Mouse (Mus musculus): ENCODE results near the gene 4930558K02Rik. TPM values are rescaled to one million over a fixed set of nuclear protein-coding genes. Genes with fewer than 3 reads are reported as not detected.
A peak's percentile ranks its signal among the peaks of the same experiment; 100 is the strongest.

Gene 4930558K02Rik
- total and polyA plus RNA-seq, 2 experiments from 2014 or later: 0.25 TPM; not detected in 1

GRCm38 (mm10) chr1:161951009-161951779 is 28.2 kb downstream of the 4930558K02Rik start:
- 81% methylated on average over 5 of the region's 5 CpGs for WGBS
- DNase-seq (no peak), ATAC-seq (no peak)
- no peaks in the 10 kb centered on the region for H3K36me3 ChIP-seq (ENCODE audit: insufficient read depth)
- TF ChIP-seq CTCF (IDR thresholded peaks at IDR 0.05; ENCODE audit: low read depth): no peak
- H3K4me2 ChIP-seq (ENCODE audit: low read depth): no peak overlapping the region
- H3K27ac ChIP-seq (ENCODE audit: low read depth, low read length): no peak overlapping the region
- H3K4me3 ChIP-seq (ENCODE audit: low read depth, low read length): no peak overlapping the region
- H3K27me3 ChIP-seq (ENCODE audit: insufficient read depth, low read length): no peaks in the 10 kb centered on the region
- H3K9me3 ChIP-seq (ENCODE audit: low read length): no peaks in the 10 kb centered on the region
- H3K4me1 ChIP-seq (ENCODE audit: insufficient read depth): no peaks in the 10 kb centered on the region
- no peak overlapping the region for H3K9ac ChIP-seq

DNA sequence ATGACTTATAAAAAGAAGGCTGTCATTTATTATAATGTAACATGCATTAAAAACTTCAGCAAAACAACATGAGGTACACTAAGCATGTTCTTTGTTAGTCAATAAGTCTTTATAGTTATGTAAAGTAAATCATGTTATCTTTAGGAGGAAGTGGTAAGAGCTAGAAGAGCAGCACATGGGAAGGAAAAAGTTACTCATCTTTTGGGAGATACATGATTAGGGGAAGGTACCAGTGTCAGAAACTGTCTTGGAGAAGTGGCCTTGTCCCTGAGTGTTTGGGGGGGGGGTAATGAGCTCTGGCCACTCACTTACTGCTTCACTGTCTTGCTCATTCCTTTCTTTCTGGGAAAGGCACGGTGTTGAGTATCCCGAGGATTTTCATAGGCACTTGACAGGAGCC is 37.4 kb downstream of the 4930558K02Rik start:
- no peak overlapping the region for H3K4me3 ChIP-seq (ENCODE audit: low read depth, low read length)
- TF ChIP-seq CTCF (IDR thresholded peaks at IDR 0.05; ENCODE audit: low read depth): no peak
- no peak overlapping the region for H3K4me2 ChIP-seq (ENCODE audit: low read depth)
- DNase-seq (no peak), ATAC-seq (no peak)
- no peak overlapping the region for H3K27ac ChIP-seq (ENCODE audit: low read depth, low read length)
- no peaks in the 10 kb centered on the region for H3K4me1 ChIP-seq (ENCODE audit: insufficient read depth)
- 91% methylated on average over 2 of the region's 2 CpGs for WGBS
- H3K9me3 ChIP-seq (ENCODE audit: low read length): no peaks in the 10 kb centered on the region
- H3K27me3 ChIP-seq (ENCODE audit: insufficient read depth, low read length): no peaks in the 10 kb centered on the region
- no peak overlapping the region for H3K9ac ChIP-seq
- no peaks in the 10 kb centered on the region for H3K36me3 ChIP-seq (ENCODE audit: insufficient read depth)

- no peak overlapping the region for H3K4me3 ChIP-seq (ENCODE audit: low read depth, low read length)
- H3K4me1 ChIP-seq (ENCODE audit: insufficient read depth): no peaks in the 10 kb centered on the region
- no peak overlapping the region for H3K27ac ChIP-seq (ENCODE audit: low read depth, low read length)
- H3K27me3 ChIP-seq (ENCODE audit: insufficient read depth, low read length): no peaks in the 10 kb centered on the region
- no peak for DNase-seq
- no peaks in the 10 kb centered on the region for H3K36me3 ChIP-seq (ENCODE audit: insufficient read depth)
- no peak overlapping the region for H3K9ac ChIP-seq
- no peaks in the 10 kb centered on the region for H3K9me3 ChIP-seq (ENCODE audit: low read length)
- no peak overlapping the region for H3K4me2 ChIP-seq (ENCODE audit: low read depth)
- ATAC-seq: no peak
- 84% methylated on average over 4 of the region's 4 CpGs for WGBS
- TF ChIP-seq CTCF (IDR thresholded peaks at IDR 0.05; ENCODE audit: low read depth): no peak
Observed at GRCm38 (mm10) chr1:161932286-161932685, 47.1 kb downstream of the 4930558K02Rik start.

- H3K4me3 ChIP-seq (ENCODE audit: low read depth, low read length): no peak overlapping the region
- H3K27ac ChIP-seq (ENCODE audit: low read depth, low read length): no peak overlapping the region
- H3K36me3 ChIP-seq (ENCODE audit: insufficient read depth): no peaks in the 10 kb centered on the region
- peak; percentile 2 for DNase-seq
- no peak for ATAC-seq
- H3K4me1 ChIP-seq (ENCODE audit: insufficient read depth): no peaks in the 10 kb centered on the region
- H3K27me3 ChIP-seq (ENCODE audit: insufficient read depth, low read length): no peaks in the 10 kb centered on the region
- no peak overlapping the region for H3K9ac ChIP-seq
- WGBS: 75% methylated on average over 10 of the region's 10 CpGs
- no peak overlapping the region for H3K4me2 ChIP-seq (ENCODE audit: low read depth)
- TF ChIP-seq CTCF (IDR thresholded peaks at IDR 0.05; ENCODE audit: low read depth): no peak
- no peaks in the 10 kb centered on the region for H3K9me3 ChIP-seq (ENCODE audit: low read length)
Observed at GRCm38 (mm10) chr1:161931817-161932216, 47.6 kb downstream of the 4930558K02Rik start.

GRCm38 (mm10) chr1:161931313-161931712 is 48.1 kb downstream of the 4930558K02Rik start:
- H3K4me2 ChIP-seq (ENCODE audit: low read depth): no peak overlapping the region
- 67% methylated on average over 4 of the region's 4 CpGs for WGBS
- no peak for TF ChIP-seq CTCF (IDR thresholded peaks at IDR 0.05; ENCODE audit: low read depth)

GRCm38 (mm10) chr1:161927976-161928375 is 51.5 kb downstream of the 4930558K02Rik start:
- DNase-seq (no peak), ATAC-seq (no peak)
- no peak overlapping the region for H3K4me2 ChIP-seq (ENCODE audit: low read depth)
- H3K4me1 ChIP-seq (ENCODE audit: insufficient read depth): no peaks in the 10 kb centered on the region
- H3K27ac ChIP-seq (ENCODE audit: low read depth, low read length): no peak overlapping the region
- no peaks in the 10 kb centered on the region for H3K9me3 ChIP-seq (ENCODE audit: low read length)
- no peak for TF ChIP-seq CTCF (IDR thresholded peaks at IDR 0.05; ENCODE audit: low read depth)
- no peaks in the 10 kb centered on the region for H3K27me3 ChIP-seq (ENCODE audit: insufficient read depth, low read length)
- 76% methylated on average over 2 of the region's 2 CpGs for WGBS
- H3K4me3 ChIP-seq (ENCODE audit: low read depth, low read length): no peak overlapping the region
- H3K9ac ChIP-seq: no peak overlapping the region
- no peaks in the 10 kb centered on the region for H3K36me3 ChIP-seq (ENCODE audit: insufficient read depth)

More at GRCm38 (mm10) chr1:161931313-161931712, 48.1 kb downstream of the 4930558K02Rik start:
- H3K9ac ChIP-seq: no peak overlapping the region
- H3K27me3 ChIP-seq (ENCODE audit: insufficient read depth, low read length): no peaks in the 10 kb centered on the region
- H3K4me1 ChIP-seq (ENCODE audit: insufficient read depth): no peaks in the 10 kb centered on the region
- no peak overlapping the region for H3K27ac ChIP-seq (ENCODE audit: low read depth, low read length)
- no peak for DNase-seq
- H3K36me3 ChIP-seq (ENCODE audit: insufficient read depth): no peaks in the 10 kb centered on the region
- no peak for ATAC-seq
- no peaks in the 10 kb centered on the region for H3K9me3 ChIP-seq (ENCODE audit: low read length)
- no peak overlapping the region for H3K4me3 ChIP-seq (ENCODE audit: low read depth, low read length)

DNA sequence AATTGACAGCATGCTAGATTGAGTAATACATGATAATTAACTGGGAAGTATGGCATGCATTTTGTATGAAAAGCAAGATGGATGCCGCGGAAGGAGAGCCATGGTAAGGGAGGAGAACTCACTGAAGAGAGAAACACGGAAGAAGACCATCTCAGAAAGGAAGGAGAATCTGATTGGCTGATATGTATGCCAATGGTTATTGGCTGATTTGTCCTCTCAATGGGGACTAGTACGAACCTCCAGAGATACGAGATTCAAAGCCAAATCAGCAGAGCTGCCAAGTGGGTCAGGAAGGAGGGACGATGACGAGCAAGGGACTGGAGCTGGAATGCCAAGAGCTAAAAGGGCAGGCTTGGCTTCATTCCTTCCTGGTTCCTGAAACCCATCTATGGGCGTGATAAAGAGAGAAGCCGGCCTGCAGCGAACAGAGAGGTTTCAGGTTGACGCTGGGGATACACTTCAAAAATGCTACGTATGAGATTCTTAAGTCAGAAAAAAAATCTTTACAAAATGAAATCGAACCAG is 54.1 kb downstream of the 4930558K02Rik start:
- H3K36me3 ChIP-seq (ENCODE audit: insufficient read depth): no peaks in the 10 kb centered on the region
- TF ChIP-seq CTCF (IDR thresholded peaks at IDR 0.05; ENCODE audit: low read depth): no peak
- ATAC-seq (no peak), DNase-seq (no peak)
- no peak overlapping the region for H3K4me3 ChIP-seq (ENCODE audit: low read depth, low read length)
- H3K27ac ChIP-seq (ENCODE audit: low read depth, low read length): no peak overlapping the region
- no peak overlapping the region for H3K4me2 ChIP-seq (ENCODE audit: low read depth)
- H3K9ac ChIP-seq: no peak overlapping the region
- H3K4me1 ChIP-seq (ENCODE audit: insufficient read depth): no peaks in the 10 kb centered on the region
- WGBS: 84% methylated on average over 13 of the region's 13 CpGs
- H3K9me3 ChIP-seq (ENCODE audit: low read length): no peaks in the 10 kb centered on the region
- no peaks in the 10 kb centered on the region for H3K27me3 ChIP-seq (ENCODE audit: insufficient read depth, low read length)

All from forebrain, postnatal 0 days (tissue).